Mouse (Mus musculus) embryonic facial prominence, embryonic 11.5 days (tissue): ENCODE results near the gene Rsc1a1. TPM values are rescaled to one million over a fixed set of nuclear protein-coding genes. Genes with fewer than 3 reads are reported as not detected.
A peak's percentile ranks its signal among the peaks of the same experiment; 100 is the strongest.

Experiments
- ATAC-seq: fragments of 200-750 bp; cut with Nextera tagmentation; replicated peaks from 2 replicates; pipeline ENCODE4 v1.8.0; 2017; ENCODE audit warnings: low read depth; ENCODE audit not compliant: insufficient number of reproducible peaks, low FRiP score, low TSS enrichment
- DNase-seq: peaks from one replicate; pipeline ENCODE4 v3.0.0-alpha.2; 2015; ENCODE audit warnings: low spot score
- H3K27ac ChIP-seq: fragments of 300-500 bp; sonication (generic); replicated peaks from 2 replicates; pipeline ENCODE4 v1.5.1; 2014; ENCODE audit warnings: mild to moderate bottlenecking, low read depth, low read length, control low read depth
- H3K27me3 ChIP-seq: fragments of 300-500 bp; sonication (generic); 2 replicates; pipeline ENCODE4 v1.6.1; 2014; ENCODE audit warnings: mild to moderate bottlenecking, low read length, moderate library complexity, mixed read lengths; ENCODE audit not compliant: control insufficient read depth, insufficient read depth
- H3K36me3 ChIP-seq: fragments of 300-500 bp; sonication (generic); replicated peaks from 2 replicates; pipeline ENCODE4 v1.6.1; 2014; ENCODE audit warnings: low read depth, mild to moderate bottlenecking, low read length, moderate library complexity, mixed read lengths; ENCODE audit not compliant: control insufficient read depth, insufficient read depth
- H3K4me1 ChIP-seq: fragments of 300-500 bp; sonication (generic); 2 replicates; pipeline ENCODE4 v1.6.1; 2014; ENCODE audit warnings: low read length, mixed read lengths; ENCODE audit not compliant: control insufficient read depth, insufficient read depth
- H3K4me2 ChIP-seq: fragments of 300-500 bp; sonication (generic); 2 replicates; pipeline ENCODE4 v1.6.1; 2014; ENCODE audit warnings: low read depth, mild to moderate bottlenecking, control low read depth, low read length, moderate library complexity
- H3K4me3 ChIP-seq: fragments of 300-500 bp; sonication (generic); 2 replicates; pipeline ENCODE4 v1.5.1; 2014; ENCODE audit warnings: low read depth, low read length, control low read depth
- H3K9ac ChIP-seq: fragments of 300-500 bp; sonication (generic); replicated peaks from 2 replicates; pipeline ENCODE4 v1.6.1; 2014; ENCODE audit warnings: mild to moderate bottlenecking, control low read depth, low read length
- H3K9me3 ChIP-seq: fragments of 300-500 bp; sonication (generic); replicated peaks from 2 replicates; pipeline ENCODE4 v1.6.1; 2016; ENCODE audit warnings: mild to moderate bottlenecking, low read length, inconsistent platforms, mixed read lengths; ENCODE audit not compliant: control insufficient read depth
- WGBS: fragments of 180-500 bp; shearing (Covaris S2); extraction: QIAGEN DNeasy Blood & Tissue Kit; methylation state at CpG from one replicate; pipeline ENCODE4 v1.1.7; 2014; 5-methylcytosine and 5-hydroxymethylcytosine counted together
- polyA plus RNA-seq: library from polyadenylated mRNA; unstranded; fragments of >200 nt; fragmentation: Nextera tagmentation; extraction: Ambion mirVana; gene quantifications from 2 replicates; pipeline ENCODE4 v1.2.1, GENCODE M21; 2014

The Rsc1a1 gene
- polyA plus RNA-seq, 1 experiment from 2014 or later = 3.2 TPM

GRCm38 (mm10) chr4:141715027-141715426 is 29.6 kb upstream of the Rsc1a1 start:
- WGBS = 30% methylated on average over 2 of the region's 2 CpGs
- H3K4me3 ChIP-seq = no peak overlapping the region
- H3K27me3 ChIP-seq = no peaks in the 10 kb centered on the region
- no peak overlapping the region for H3K9ac ChIP-seq
- no peaks in the 10 kb centered on the region for H3K9me3 ChIP-seq
- no peak overlapping the region for H3K4me2 ChIP-seq
- H3K4me1 ChIP-seq = peaks cover 3% of the 10 kb centered on the region; the same call in 1 of the 2 replicates
- ATAC-seq (0 out of 2 replicates have a peak, but pooled peaks have one; percentile 73), DNase-seq (no peak)
- no peak overlapping the region for H3K27ac ChIP-seq
- peaks cover 8% of the 10 kb centered on the region; the same call in 1 of the 2 replicates for H3K36me3 ChIP-seq

GRCm38 (mm10) chr4:141713598-141714142 is 28.3 kb upstream of the Rsc1a1 start:
- ATAC-seq (no peak), DNase-seq (no peak)
- no peaks in the 10 kb centered on the region for H3K9me3 ChIP-seq
- no peaks in the 10 kb centered on the region for H3K27me3 ChIP-seq
- H3K4me1 ChIP-seq = peaks cover 3% of the 10 kb centered on the region; the same call in 1 of the 2 replicates
- H3K4me2 ChIP-seq = no peak overlapping the region
- H3K36me3 ChIP-seq = peaks cover 8% of the 10 kb centered on the region; the same call in 1 of the 2 replicates
- WGBS = 85% methylated on average over 5 of the region's 5 CpGs
- H3K9ac ChIP-seq = no peak overlapping the region
- no peak overlapping the region for H3K27ac ChIP-seq
- no peak overlapping the region for H3K4me3 ChIP-seq

GRCm38 (mm10) chr4:141711250-141711649 is 25.9 kb upstream of the Rsc1a1 start:
- no peak for DNase-seq
- H3K4me1 ChIP-seq = peaks cover 3% of the 10 kb centered on the region; the same call in 1 of the 2 replicates
- no peak overlapping the region for H3K27ac ChIP-seq
- WGBS = 96% methylated on average over 1 of the region's 1 CpGs
- no peak overlapping the region for H3K4me3 ChIP-seq
- H3K9ac ChIP-seq = no peak overlapping the region
- ATAC-seq = no peak
- no peaks in the 10 kb centered on the region for H3K9me3 ChIP-seq
- peaks cover 9% of the 10 kb centered on the region; the same call in 1 of the 2 replicates for H3K36me3 ChIP-seq
- H3K27me3 ChIP-seq = no peaks in the 10 kb centered on the region
- H3K4me2 ChIP-seq = no peak overlapping the region

- Histone ChIP-seq H3K9me3 (no peaks in the 10 kb centered on the region), H3K36me3 (peaks cover 10% of the 10 kb centered on the region; the same call in 1 of the 2 replicates), H3K4me1 (no peaks in the 10 kb centered on the region), H3K4me2 (no peak overlapping the region), H3K27ac (no peak overlapping the region), H3K27me3 (no peaks in the 10 kb centered on the region), H3K4me3 (no peak overlapping the region), H3K9ac (no peak overlapping the region)
- 96% methylated on average over 2 of the region's 2 CpGs for WGBS
- DNase-seq (no peak), ATAC-seq (no peak)
Observed at GRCm38 (mm10) chr4:141708971-141709370, 23.6 kb upstream of the Rsc1a1 start.

- no peaks in the 10 kb centered on the region for H3K4me1 ChIP-seq
- DNase-seq = no peak
- H3K36me3 ChIP-seq = peaks cover 9% of the 10 kb centered on the region; the same call in 1 of the 2 replicates
Observed at GRCm38 (mm10) chr4:141708005-141708404, 22.6 kb upstream of the Rsc1a1 start.

GRCm38 (mm10) chr4:141705331-141705730 is 19.9 kb upstream of the Rsc1a1 start:
- Histone ChIP-seq H3K27me3 (no peaks in the 10 kb centered on the region), H3K4me2 (no peak overlapping the region), H3K36me3 (peaks cover 2% of the 10 kb centered on the region; the same call in 1 of the 2 replicates), H3K4me1 (no peaks in the 10 kb centered on the region), H3K9me3 (no peaks in the 10 kb centered on the region), H3K9ac (no peak overlapping the region), H3K4me3 (no peak overlapping the region), H3K27ac (no peak overlapping the region)
- DNase-seq = no peak
- WGBS = 85% methylated on average over 4 of the region's 4 CpGs
- ATAC-seq = no peak

More at GRCm38 (mm10) chr4:141708005-141708404, 22.6 kb upstream of the Rsc1a1 start:
- Histone ChIP-seq H3K4me3 (no peak overlapping the region), H3K9ac (no peak overlapping the region), H3K9me3 (no peaks in the 10 kb centered on the region), H3K27ac (no peak overlapping the region), H3K4me2 (no peak overlapping the region), H3K27me3 (no peaks in the 10 kb centered on the region)
- no peak for ATAC-seq
- 88% methylated on average over 7 of the region's 7 CpGs for WGBS

- ATAC-seq (no peak), DNase-seq (no peak)
- no peak overlapping the region for H3K4me3 ChIP-seq
- 86% methylated on average over 2 of the region's 2 CpGs for WGBS
- no peak overlapping the region for H3K4me2 ChIP-seq
- H3K9ac ChIP-seq = no peak overlapping the region
- H3K4me1 ChIP-seq = no peaks in the 10 kb centered on the region
- no peaks in the 10 kb centered on the region for H3K27me3 ChIP-seq
- H3K9me3 ChIP-seq = no peaks in the 10 kb centered on the region
- peaks cover 2% of the 10 kb centered on the region; the same call in 1 of the 2 replicates for H3K36me3 ChIP-seq
- H3K27ac ChIP-seq = no peak overlapping the region
Observed at GRCm38 (mm10) chr4:141704625-141705024, 19.2 kb upstream of the Rsc1a1 start.

GRCm38 (mm10) chr4:141694719-141695118 is 9.3 kb upstream of the Rsc1a1 start:
- ATAC-seq (no peak), DNase-seq (no peak)
- no peaks in the 10 kb centered on the region for H3K9me3 ChIP-seq
- no peak overlapping the region for H3K4me3 ChIP-seq
- peaks cover 10% of the 10 kb centered on the region for H3K36me3 ChIP-seq
- no peaks in the 10 kb centered on the region for H3K4me1 ChIP-seq
- H3K9ac ChIP-seq = no peak overlapping the region
- 93% methylated on average over 8 of the region's 8 CpGs for WGBS
- H3K27ac ChIP-seq = no peak overlapping the region
- H3K27me3 ChIP-seq = no peaks in the 10 kb centered on the region
- no peak overlapping the region for H3K4me2 ChIP-seq
